In the genomic region with DNA sequence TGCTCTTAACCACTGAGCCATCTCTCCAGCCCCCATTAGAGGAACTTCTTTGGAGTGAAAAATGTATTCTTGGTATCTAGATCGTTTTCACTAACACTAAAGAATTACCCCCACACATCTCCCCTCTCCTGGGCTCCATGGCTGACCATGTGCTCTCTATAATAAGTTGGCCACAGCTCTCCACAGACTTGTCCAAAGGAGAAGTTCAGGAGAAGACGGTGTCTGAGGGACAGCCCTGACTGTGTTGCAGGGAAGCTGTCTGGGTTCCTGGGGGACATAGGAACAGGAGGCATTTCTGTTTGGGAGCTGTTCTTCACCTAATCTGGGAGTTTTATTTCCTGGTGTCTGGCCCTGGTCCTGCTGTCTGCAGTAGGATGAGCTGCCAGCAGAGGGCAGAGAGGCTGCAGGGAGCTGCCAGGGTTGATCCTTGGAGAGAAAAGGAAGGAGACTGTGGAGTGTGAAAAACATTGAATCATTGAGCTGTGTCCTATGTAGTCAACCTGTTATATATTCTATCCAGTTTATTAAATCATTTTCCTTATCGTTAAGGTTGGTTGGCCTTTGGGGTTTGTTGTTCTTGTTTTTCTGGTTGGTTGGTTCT, we compare ENCODE assay signal across 14 mouse cellular contexts. TPM values are rescaled to one million over a fixed set of nuclear protein-coding genes. Genes with fewer than 3 reads are reported as not detected.
DNase-seq lines count a peak whose midpoint lies in the region; ATAC-seq and TF ChIP-seq lines count a peak whose summit lies in the region.
"Not testable (repeated sequence)": the region's sequence is repeated elsewhere in the genome, so short reads cannot be mapped to it uniquely, and the experiment has no call there.
"Had no signal": no experiment of that assay in that cellular context is flagged by ENCODE, and none has a peak within 500 bp of the region (broad histone marks: within the 10 kb centered on the region; RNA-seq: fewer than 3 reads in every experiment).

No protein-coding gene starts in this region.

- WGBS in forebrain, postnatal 0 days: 65% methylated on average over 1 of the region's 3 CpGs
- WGBS in hindbrain, embryonic 13.5 days: 88% methylated on average over 2 of the region's 3 CpGs
- WGBS in intestine, embryonic 16.5 days: 63% methylated on average over 1 of the region's 3 CpGs
- 59% methylated on average over 1 of the region's 3 CpGs for WGBS in lung, embryonic 14.5 days
- 70% methylated on average over 1 of the region's 3 CpGs for WGBS in midbrain, embryonic 11.5 days
- 71% methylated on average over 1 of the region's 3 CpGs for WGBS in neural tube, embryonic 14.5 days

- H3K9me3 ChIP-seq in forebrain, postnatal 0 days (ENCODE audit: low read length); hindbrain, embryonic 13.5 days; intestine, embryonic 16.5 days (ENCODE audit: control insufficient read depth, low read length); lung, embryonic 14.5 days (ENCODE audit: low read depth, low read length); midbrain, embryonic 11.5 days (ENCODE audit: control insufficient read depth, low read length); neural tube, embryonic 14.5 days (ENCODE audit: control insufficient read depth, low read length): not testable (repeated sequence)

- H3K36me3 ChIP-seq in forebrain, postnatal 0 days (ENCODE audit: insufficient read depth); hindbrain, embryonic 13.5 days; intestine, embryonic 16.5 days (ENCODE audit: control insufficient read depth, insufficient read depth, low read length); lung, embryonic 14.5 days (ENCODE audit: insufficient read depth); midbrain, embryonic 11.5 days (ENCODE audit: control insufficient read depth, insufficient read depth, low read length); neural tube, embryonic 14.5 days (ENCODE audit: control insufficient read depth, insufficient read depth, low read length): not testable (repeated sequence)

- not testable (repeated sequence) for H3K9ac ChIP-seq in forebrain, postnatal 0 days; hindbrain, embryonic 13.5 days; intestine, embryonic 16.5 days (ENCODE audit: low read depth, low read length); lung, embryonic 14.5 days; midbrain, embryonic 11.5 days (ENCODE audit: low read length); neural tube, embryonic 14.5 days (replicated peaks; ENCODE audit: low read depth, low read length)

- H3K27ac ChIP-seq in forebrain, postnatal 0 days (ENCODE audit: low read depth, low read length); hindbrain, embryonic 13.5 days; intestine, embryonic 16.5 days (ENCODE audit: low read length); lung, embryonic 14.5 days (ENCODE audit: low read depth); midbrain, embryonic 11.5 days (ENCODE audit: low read depth, low read length); neural tube, embryonic 14.5 days (ENCODE audit: low read depth, low read length): not testable (repeated sequence)

- not testable (repeated sequence) for DNase-seq in forebrain, postnatal 0 days; lung, embryonic 14.5 days; midbrain, embryonic 11.5 days (ENCODE audit: low spot score, missing footprints)

- H3K4me3 ChIP-seq in forebrain, postnatal 0 days (ENCODE audit: low read depth, low read length); hindbrain, embryonic 13.5 days; intestine, embryonic 16.5 days (ENCODE audit: low read length); lung, embryonic 14.5 days (ENCODE audit: low read depth, low read length); midbrain, embryonic 11.5 days (ENCODE audit: low read depth, low read length); neural tube, embryonic 14.5 days (ENCODE audit: low read depth, low read length): not testable (repeated sequence)

- ATAC-seq in common myeloid progenitor, adult 5-6 weeks (replicated peaks; ENCODE audit: low read depth, poor library complexity, severe bottlenecking): peak; percentile 99
- peak; percentile 70; the same call in 1 of the 2 replicates for ATAC-seq in forebrain, postnatal 0 days
- peak; percentile 72; the same call in 1 of the 2 replicates for ATAC-seq in hindbrain, embryonic 13.5 days (ENCODE audit: low FRiP score)
- peak; percentile 82 for ATAC-seq in intestine, embryonic 16.5 days
- peak; percentile 49; the same call in 1 of the 2 replicates for ATAC-seq in lung, embryonic 14.5 days (ENCODE audit: insufficient read depth)
- ATAC-seq in midbrain, embryonic 11.5 days (ENCODE audit: low FRiP score): peak; percentile 55; the same call in 1 of the 2 replicates
- ATAC-seq in neural tube, embryonic 14.5 days (ENCODE audit: low read depth): peak; percentile 82

- not testable (repeated sequence) for H3K4me1 ChIP-seq in forebrain, postnatal 0 days (ENCODE audit: insufficient read depth); hindbrain, embryonic 13.5 days (replicated peaks); intestine, embryonic 16.5 days (ENCODE audit: control insufficient read depth, insufficient read depth, low read length); lung, embryonic 14.5 days (ENCODE audit: insufficient read depth); midbrain, embryonic 11.5 days (ENCODE audit: control insufficient read depth, insufficient read depth, low read length); neural tube, embryonic 14.5 days (ENCODE audit: control insufficient read depth, insufficient read depth, low read length)

- not testable (repeated sequence) for TF ChIP-seq CTCF in forebrain, postnatal 0 days (IDR thresholded peaks at IDR 0.05; ENCODE audit: low read depth); lung, embryonic 14.5 days (IDR thresholded peaks at IDR 0.05; ENCODE audit: low read depth)

- not testable (repeated sequence) for H3K27me3 ChIP-seq in forebrain, postnatal 0 days (ENCODE audit: insufficient read depth, low read length); hindbrain, embryonic 13.5 days; intestine, embryonic 16.5 days (replicated peaks; ENCODE audit: control insufficient read depth, insufficient read depth, low read length); lung, embryonic 14.5 days (ENCODE audit: insufficient read depth, low read length); midbrain, embryonic 11.5 days (ENCODE audit: control insufficient read depth, insufficient read depth, low read length); neural tube, embryonic 14.5 days (ENCODE audit: control insufficient read depth, insufficient read depth, low read length)

- H3K4me2 ChIP-seq in forebrain, postnatal 0 days (ENCODE audit: low read depth); hindbrain, embryonic 13.5 days; intestine, embryonic 16.5 days (ENCODE audit: low read depth, low read length); lung, embryonic 14.5 days; midbrain, embryonic 11.5 days; neural tube, embryonic 14.5 days (ENCODE audit: low read depth, low read length): not testable (repeated sequence)

RNA-seq across cellular contexts. Expression of a gene that starts 15.2 kb away (rescaled TPM):
- not detected in 2 replicates for total RNA-seq in common myeloid progenitor, adult 5-6 weeks (2017)
- 0.23 TPM in 1 of 2 replicates, not detected in the other for total RNA-seq in forebrain, postnatal 0 days (2014; rRNA removed)
- polyA plus RNA-seq in forebrain, postnatal 0 days (2015; fragmentation: Nextera tagmentation; extraction: Ambion mirVana): not detected in 2 replicates
- polyA plus RNA-seq in hindbrain, embryonic 13.5 days (2015; fragmentation: Nextera tagmentation; extraction: Ambion mirVana): not detected in 2 replicates
- 0.12 and 0.13 TPM in 2 replicates for polyA plus RNA-seq in intestine, embryonic 16.5 days (2015; fragmentation: Nextera tagmentation; extraction: Ambion mirVana)
- polyA plus RNA-seq in lung, embryonic 14.5 days (2014; fragmentation: Nextera tagmentation; extraction: Ambion mirVana): not detected in 2 replicates
- not detected in 2 replicates for polyA plus RNA-seq in midbrain, embryonic 11.5 days (2014; fragmentation: Nextera tagmentation; extraction: Ambion mirVana)
- polyA plus RNA-seq in neural tube, embryonic 14.5 days (2014; fragmentation: Nextera tagmentation; extraction: Ambion mirVana): not detected in 2 replicates
- total RNA-seq: adrenal gland, adult 2 months; gastrocnemius, adult 2 months; neutrophil, adult 5-6 weeks had no signal
- polyA plus RNA-seq: embryonic facial prominence, embryonic 10.5 days; gonadal fat pad, adult 2 months; limb, embryonic 13.5 days; liver, embryonic 14.5 days had no signal

RNA-seq across cellular contexts. Expression of a gene that starts 21.2 kb away (rescaled TPM):
- total RNA-seq in common myeloid progenitor, adult 5-6 weeks (2017): 17.0 and 19.1 TPM in 2 replicates
- 13.4 and 13.5 TPM in 2 replicates for total RNA-seq in forebrain, postnatal 0 days (2014; rRNA removed)
- polyA plus RNA-seq in forebrain, postnatal 0 days (2015; fragmentation: Nextera tagmentation; extraction: Ambion mirVana): 7.4 and 11.2 TPM in 2 replicates
- polyA plus RNA-seq in hindbrain, embryonic 13.5 days (2015; fragmentation: Nextera tagmentation; extraction: Ambion mirVana): 16.4 and 19.3 TPM in 2 replicates
- polyA plus RNA-seq in intestine, embryonic 16.5 days (2015; fragmentation: Nextera tagmentation; extraction: Ambion mirVana): 15.8 and 16.9 TPM in 2 replicates
- 11.0 and 11.1 TPM in 2 replicates for polyA plus RNA-seq in lung, embryonic 14.5 days (2014; fragmentation: Nextera tagmentation; extraction: Ambion mirVana)
- polyA plus RNA-seq in midbrain, embryonic 11.5 days (2014; fragmentation: Nextera tagmentation; extraction: Ambion mirVana): 10.2 and 12.1 TPM in 2 replicates
- polyA plus RNA-seq in neural tube, embryonic 14.5 days (2014; fragmentation: Nextera tagmentation; extraction: Ambion mirVana): 12.3 and 14.7 TPM in 2 replicates

RNA-seq across cellular contexts. Expression of a gene that starts 42.1 kb away (rescaled TPM):
- total RNA-seq in common myeloid progenitor, adult 5-6 weeks (2017): 38.1 and 42.1 TPM in 2 replicates
- 9.3 and 12.9 TPM in 2 replicates for total RNA-seq in forebrain, postnatal 0 days (2014; rRNA removed)
- polyA plus RNA-seq in forebrain, postnatal 0 days (2015; fragmentation: Nextera tagmentation; extraction: Ambion mirVana): 4.4 and 5.4 TPM in 2 replicates
- 9.4 and 10.5 TPM in 2 replicates for polyA plus RNA-seq in hindbrain, embryonic 13.5 days (2015; fragmentation: Nextera tagmentation; extraction: Ambion mirVana)
- polyA plus RNA-seq in intestine, embryonic 16.5 days (2015; fragmentation: Nextera tagmentation; extraction: Ambion mirVana): 15.9 TPM in 2 replicates
- 22.7 and 24.8 TPM in 2 replicates for polyA plus RNA-seq in lung, embryonic 14.5 days (2014; fragmentation: Nextera tagmentation; extraction: Ambion mirVana)
- 16.4 and 17.8 TPM in 2 replicates for polyA plus RNA-seq in midbrain, embryonic 11.5 days (2014; fragmentation: Nextera tagmentation; extraction: Ambion mirVana)
- 9.4 and 10.2 TPM in 2 replicates for polyA plus RNA-seq in neural tube, embryonic 14.5 days (2014; fragmentation: Nextera tagmentation; extraction: Ambion mirVana)

RNA-seq across cellular contexts. Expression of a gene that starts 44.1 kb away (rescaled TPM):
- 249 and 271 TPM in 2 replicates for total RNA-seq in common myeloid progenitor, adult 5-6 weeks (2017)
- 90.9 and 97.1 TPM in 2 replicates for total RNA-seq in forebrain, postnatal 0 days (2014; rRNA removed)
- 123 and 138 TPM in 2 replicates for polyA plus RNA-seq in forebrain, postnatal 0 days (2015; fragmentation: Nextera tagmentation; extraction: Ambion mirVana)
- polyA plus RNA-seq in hindbrain, embryonic 13.5 days (2015; fragmentation: Nextera tagmentation; extraction: Ambion mirVana): 157 and 161 TPM in 2 replicates
- polyA plus RNA-seq in intestine, embryonic 16.5 days (2015; fragmentation: Nextera tagmentation; extraction: Ambion mirVana): 176 and 191 TPM in 2 replicates
- polyA plus RNA-seq in lung, embryonic 14.5 days (2014; fragmentation: Nextera tagmentation; extraction: Ambion mirVana): 286 and 295 TPM in 2 replicates
- polyA plus RNA-seq in midbrain, embryonic 11.5 days (2014; fragmentation: Nextera tagmentation; extraction: Ambion mirVana): 229 and 230 TPM in 2 replicates
- polyA plus RNA-seq in neural tube, embryonic 14.5 days (2014; fragmentation: Nextera tagmentation; extraction: Ambion mirVana): 152 and 153 TPM in 2 replicates

Comparison
In these comparisons a context has a peak if more than half of its experiments do, and no peak if none do; other contexts are left out.
1. ATAC-seq: peak in every context shown above with its lines; median percentile 99 in common myeloid progenitor, adult 5-6 weeks; 82 in intestine, embryonic 16.5 days; 82 in neural tube, embryonic 14.5 days; 72 in hindbrain, embryonic 13.5 days; 70 in forebrain, postnatal 0 days; 55 in midbrain, embryonic 11.5 days; 49 in lung, embryonic 14.5 days.